Comparison of ENCODE assay signal across 8 mouse cellular contexts in genomic region chr15:98993865-98994264, GRCm38 (mm10). TPM values are rescaled to one million over a fixed set of nuclear protein-coding genes. Genes with fewer than 3 reads are reported as not detected.
DNase-seq lines count a peak whose midpoint lies in the region; ATAC-seq and TF ChIP-seq lines count a peak whose summit lies in the region.

No protein-coding gene starts in this region.

- TF ChIP-seq POLR2A in myocyte (IDR thresholded peaks at IDR 0.05; ENCODE audit: insufficient read length, low read depth): no peak

- peak overlapping the region; percentile 42 for H3ac ChIP-seq in myocyte (ENCODE audit: control insufficient read depth, insufficient read length)

- peak overlapping the region; percentile 64 for H3K4me2 ChIP-seq in embryonic facial prominence, embryonic 12.5 days (replicated peaks)
- peak overlapping the region; percentile 64; the same call in 1 of the 2 replicates for H3K4me2 ChIP-seq in kidney, embryonic 14.5 days (replicated peaks; ENCODE audit: low read depth, low read length)
- H3K4me2 ChIP-seq in liver, embryonic 11.5 days: peak overlapping the region; percentile 91
- peak overlapping the region; percentile 96 for H3K4me2 ChIP-seq in myocyte (ENCODE audit: low read depth)
- peak overlapping the region; percentile 53 for H3K4me2 ChIP-seq in stomach, embryonic 14.5 days (replicated peaks; ENCODE audit: low read depth, low read length)

- H3K4me1 ChIP-seq in embryonic facial prominence, embryonic 12.5 days: peaks cover 32% of the 10 kb centered on the region
- peaks cover 12% of the 10 kb centered on the region for H3K4me1 ChIP-seq in kidney, embryonic 14.5 days (ENCODE audit: control insufficient read depth, insufficient read depth, low read length)
- peaks cover 31% of the 10 kb centered on the region for H3K4me1 ChIP-seq in liver, embryonic 11.5 days (replicated peaks; ENCODE audit: control insufficient read depth, insufficient read depth, low read length)
- H3K4me1 ChIP-seq in stomach, embryonic 14.5 days (ENCODE audit: control insufficient read depth, insufficient read depth, low read length): peaks cover 24% of the 10 kb centered on the region

- H3K27me3 ChIP-seq in embryonic facial prominence, embryonic 12.5 days: no peaks in the 10 kb centered on the region
- no peaks in the 10 kb centered on the region for H3K27me3 ChIP-seq in kidney, embryonic 14.5 days (ENCODE audit: control insufficient read depth, insufficient read depth, low read length)
- no peaks in the 10 kb centered on the region for H3K27me3 ChIP-seq in liver, embryonic 11.5 days (replicated peaks; ENCODE audit: control insufficient read depth, insufficient read depth, low read length)
- no peaks in the 10 kb centered on the region for H3K27me3 ChIP-seq in myocyte (ENCODE audit: control insufficient read depth, insufficient read depth, insufficient read length)
- H3K27me3 ChIP-seq in stomach, embryonic 14.5 days (ENCODE audit: control insufficient read depth, insufficient read depth, low read length): no peaks in the 10 kb centered on the region

- 2% methylated on average over 11 of the region's 11 CpGs for WGBS in embryonic facial prominence, embryonic 12.5 days
- WGBS in kidney, embryonic 14.5 days: 1% methylated on average over 11 of the region's 11 CpGs
- WGBS in liver, embryonic 11.5 days: 2% methylated on average over 11 of the region's 11 CpGs
- WGBS in stomach, embryonic 14.5 days: 2% methylated on average over 11 of the region's 11 CpGs

- H3K9ac ChIP-seq in embryonic facial prominence, embryonic 12.5 days: no peak overlapping the region
- no peak overlapping the region; the same call in 1 of the 2 replicates for H3K9ac ChIP-seq in kidney, embryonic 14.5 days (ENCODE audit: low read depth, low read length)
- H3K9ac ChIP-seq in liver, embryonic 11.5 days (ENCODE audit: low read depth, low read length): no peak overlapping the region
- H3K9ac ChIP-seq in stomach, embryonic 14.5 days (replicated peaks; ENCODE audit: low read depth, low read length): peak overlapping the region; percentile 31; the same call in 1 of the 2 replicates

- no peaks in the 10 kb centered on the region for H3K36me3 ChIP-seq in embryonic facial prominence, embryonic 12.5 days
- no peaks in the 10 kb centered on the region for H3K36me3 ChIP-seq in kidney, embryonic 14.5 days (ENCODE audit: control insufficient read depth, insufficient read depth, low read length)
- no peaks in the 10 kb centered on the region for H3K36me3 ChIP-seq in liver, embryonic 11.5 days (ENCODE audit: control insufficient read depth, insufficient read depth, low read length)
- H3K36me3 ChIP-seq in myocyte (ENCODE audit: control insufficient read depth, insufficient read depth): no peaks in the 10 kb centered on the region
- no peaks in the 10 kb centered on the region for H3K36me3 ChIP-seq in stomach, embryonic 14.5 days (ENCODE audit: control insufficient read depth, insufficient read depth, low read length)

- no peak for ATAC-seq in embryonic facial prominence, embryonic 12.5 days (ENCODE audit: insufficient number of reproducible peaks, insufficient read depth, low FRiP score, low TSS enrichment)
- no peak for ATAC-seq in kidney, embryonic 14.5 days (ENCODE audit: low FRiP score, low TSS enrichment)
- peak; percentile 18; the same call in 1 of the 2 replicates for ATAC-seq in liver, embryonic 11.5 days (replicated peaks; ENCODE audit: low FRiP score)
- no peak for ATAC-seq in stomach, embryonic 14.5 days (ENCODE audit: insufficient number of reproducible peaks, insufficient read depth, low FRiP score, low read depth)

- DNase-seq in 3T3-L1 (ENCODE audit: low read depth, low spot score): peak; percentile 98
- DNase-seq in adrenal gland, adult 8-10 months: peak; percentile 75
- DNase-seq in heart, adult 9 months (ENCODE audit: low spot score in 2 of 2): peak; percentile 73 to 82
- peak; percentile 79 for DNase-seq in liver, embryonic 11.5 days (ENCODE audit: low spot score)

- no peaks in the 10 kb centered on the region for H3K9me3 ChIP-seq in embryonic facial prominence, embryonic 12.5 days
- H3K9me3 ChIP-seq in kidney, embryonic 14.5 days (ENCODE audit: control insufficient read depth, low read length): no peaks in the 10 kb centered on the region
- H3K9me3 ChIP-seq in liver, embryonic 11.5 days (ENCODE audit: control insufficient read depth, low read length): no peaks in the 10 kb centered on the region
- no peaks in the 10 kb centered on the region for H3K9me3 ChIP-seq in stomach, embryonic 14.5 days (ENCODE audit: control insufficient read depth, low read depth, low read length)

- H3K27ac ChIP-seq in embryonic facial prominence, embryonic 12.5 days: no peak overlapping the region
- H3K27ac ChIP-seq in kidney, embryonic 14.5 days (ENCODE audit: low read depth, low read length): no peak overlapping the region
- peak overlapping the region; percentile 96 for H3K27ac ChIP-seq in liver, embryonic 11.5 days (ENCODE audit: low read depth, low read length)
- H3K27ac ChIP-seq in stomach, embryonic 14.5 days (ENCODE audit: low read length): peak overlapping the region; percentile 91

- no peak overlapping the region for H3K4me3 ChIP-seq in embryonic facial prominence, embryonic 12.5 days
- no peak overlapping the region for H3K4me3 ChIP-seq in kidney, embryonic 14.5 days (ENCODE audit: low read length)
- H3K4me3 ChIP-seq in liver, embryonic 11.5 days (ENCODE audit: low read depth, low read length): no peak overlapping the region; the same call in 1 of the 2 replicates
- peak overlapping the region; percentile 34 for H3K4me3 ChIP-seq in myocyte
- H3K4me3 ChIP-seq in stomach, embryonic 14.5 days (ENCODE audit: low read depth, low read length): no peak overlapping the region

- no peaks in the 10 kb centered on the region for H3K79me2 ChIP-seq in myocyte (ENCODE audit: control insufficient read depth, insufficient read depth)

TF ChIP-seq in myocyte, 11 proteins besides CTCF, POLR2A, EP300 and RAD21:
- TF ChIP-seq TCF3 (IDR thresholded peaks at IDR 0.05; ENCODE audit: insufficient read length, low read depth) (no peak), MAX (IDR thresholded peaks at IDR 0.05; ENCODE audit: low read depth) (no peak), SRF (IDR thresholded peaks at IDR 0.05; ENCODE audit: control insufficient read depth, insufficient read length, low read depth) (no peak), E2F4 (IDR thresholded peaks at IDR 0.05; ENCODE audit: insufficient read depth) (no peak), MYOD1 (IDR thresholded peaks at IDR 0.05; ENCODE audit: control insufficient read depth in 1 of 3, insufficient read length in 2 of 3, low read depth in 2 of 3) (no peak), CEBPB (IDR thresholded peaks at IDR 0.05; ENCODE audit: insufficient read depth, poor library complexity, severe bottlenecking) (no peak), REST (IDR thresholded peaks at IDR 0.05; ENCODE audit: insufficient read depth, insufficient read length) (no peak), MYOG (IDR thresholded peaks at IDR 0.05; ENCODE audit: control insufficient read depth in 1 of 3, insufficient read depth in 1 of 3, insufficient read length in 2 of 3, low read depth in 2 of 3) (no peak), POLR2AphosphoS2 (IDR thresholded peaks at IDR 0.05; ENCODE audit: insufficient read length, low read depth) (no peak)

RNA-seq across cellular contexts. Expression of gene Tuba1c, which starts 35.8 kb away (rescaled TPM):
- 100 to 1,000 TPM; 207 to 347 (median 262) TPM for total RNA-seq in adrenal gland, adult 8-10 months (2022)
- 98.8 and 103 TPM in 2 replicates for polyA plus RNA-seq in embryonic facial prominence, embryonic 12.5 days (2016; fragmentation: Nextera tagmentation; extraction: Ambion mirVana)
- polyA plus RNA-seq in kidney, embryonic 14.5 days (2014; fragmentation: Nextera tagmentation; extraction: Ambion mirVana): 187 and 196 TPM in 2 replicates
- polyA plus RNA-seq in liver, embryonic 11.5 days (2014; fragmentation: Nextera tagmentation; extraction: Ambion mirVana): 202 and 214 TPM in 2 replicates
- polyA plus RNA-seq in myocyte (2012; fragmentation: generic; extraction: Trizol): 462 TPM
- polyA plus RNA-seq in stomach, embryonic 14.5 days (2014; fragmentation: Nextera tagmentation; extraction: Ambion mirVana): 191 and 203 TPM in 2 replicates

RNA-seq across cellular contexts. Expression of gene Tuba1a, which starts 40.4 kb away (rescaled TPM):
- 100 to 1,000 TPM in 3 of 4 experiments, 10 to 100 TPM in 1; 70.5 to 196 (median 116) TPM for total RNA-seq in adrenal gland, adult 8-10 months (2022)
- 2,353 and 2,615 TPM in 2 replicates for polyA plus RNA-seq in embryonic facial prominence, embryonic 12.5 days (2016; fragmentation: Nextera tagmentation; extraction: Ambion mirVana)
- 891 and 921 TPM in 2 replicates for polyA plus RNA-seq in kidney, embryonic 14.5 days (2014; fragmentation: Nextera tagmentation; extraction: Ambion mirVana)
- 419 and 432 TPM in 2 replicates for polyA plus RNA-seq in liver, embryonic 11.5 days (2014; fragmentation: Nextera tagmentation; extraction: Ambion mirVana)
- 3,074 TPM for polyA plus RNA-seq in myocyte (2012; fragmentation: generic; extraction: Trizol)
- 1,231 and 1,258 TPM in 2 replicates for polyA plus RNA-seq in stomach, embryonic 14.5 days (2014; fragmentation: Nextera tagmentation; extraction: Ambion mirVana)

RNA-seq across cellular contexts. Expression of gene Gm49450, which starts 40.5 kb away (rescaled TPM):
- total RNA-seq in adrenal gland, adult 8-10 months (2022): not detected
- polyA plus RNA-seq in embryonic facial prominence, embryonic 12.5 days (2016; fragmentation: Nextera tagmentation; extraction: Ambion mirVana): not detected in 2 replicates
- polyA plus RNA-seq in kidney, embryonic 14.5 days (2014; fragmentation: Nextera tagmentation; extraction: Ambion mirVana): not detected in 2 replicates
- not detected in 2 replicates for polyA plus RNA-seq in liver, embryonic 11.5 days (2014; fragmentation: Nextera tagmentation; extraction: Ambion mirVana)
- 0.84 TPM for polyA plus RNA-seq in myocyte (2012; fragmentation: generic; extraction: Trizol)
- polyA plus RNA-seq in stomach, embryonic 14.5 days (2014; fragmentation: Nextera tagmentation; extraction: Ambion mirVana): not detected in 2 replicates

RNA-seq across cellular contexts. Expression of gene Tuba1b, which starts 59.5 kb away (rescaled TPM):
- 100 to 1,000 TPM; 199 to 221 (median 208) TPM for total RNA-seq in adrenal gland, adult 8-10 months (2022)
- 1,598 and 1,609 TPM in 2 replicates for polyA plus RNA-seq in embryonic facial prominence, embryonic 12.5 days (2016; fragmentation: Nextera tagmentation; extraction: Ambion mirVana)
- 1,971 and 2,088 TPM in 2 replicates for polyA plus RNA-seq in kidney, embryonic 14.5 days (2014; fragmentation: Nextera tagmentation; extraction: Ambion mirVana)
- polyA plus RNA-seq in liver, embryonic 11.5 days (2014; fragmentation: Nextera tagmentation; extraction: Ambion mirVana): 1,854 and 2,015 TPM in 2 replicates
- 2,204 TPM for polyA plus RNA-seq in myocyte (2012; fragmentation: generic; extraction: Trizol)
- 1,548 and 1,685 TPM in 2 replicates for polyA plus RNA-seq in stomach, embryonic 14.5 days (2014; fragmentation: Nextera tagmentation; extraction: Ambion mirVana)

Comparison
In these comparisons a context has a peak if more than half of its experiments do, and no peak if none do; other contexts are left out.
1. H3K27ac ChIP-seq: peak in liver, embryonic 11.5 days (single experiment) and stomach, embryonic 14.5 days (single experiment); none in embryonic facial prominence, embryonic 12.5 days (single experiment) and kidney, embryonic 14.5 days (single experiment).
2. Peak in every context shown above with its lines, with median percentiles within 50 percentile points of each other: DNase-seq and H3K4me2 ChIP-seq.